Mouse (Mus musculus) G1E (cell line): ENCODE data around the gene Id2. TPM values are rescaled to one million over a fixed set of nuclear protein-coding genes. Genes with fewer than 3 reads are reported as not detected.

Experiments
- ATAC-seq: 2 replicates; pipeline ENCODE4 v1.8.0; 2016; ENCODE audit warnings: mild to moderate bottlenecking; ENCODE audit not compliant: insufficient number of reproducible peaks, poor library complexity, low FRiP score, severe bottlenecking; ENCODE audit errors: extremely low read depth
- DNase-seq: peaks from one replicate; pipeline ENCODE4 v3.0.0; 2012; ENCODE audit warnings: low spot score
- H3K27me3 ChIP-seq: 2 replicates; pipeline ENCODE4 v1.6.1; 2012; ENCODE audit warnings: mild to moderate bottlenecking, low read length, inconsistent platforms; ENCODE audit not compliant: insufficient read depth
- H3K36me3 ChIP-seq: replicated peaks from 2 replicates; pipeline ENCODE3; 2012; ENCODE audit warnings: mild to moderate bottlenecking, inconsistent platforms
- H3K4me1 ChIP-seq: 2 replicates; pipeline ENCODE4 v1.6.1; 2012; ENCODE audit warnings: low read depth, low read length, inconsistent platforms, mixed read lengths; ENCODE audit not compliant: insufficient read depth
- H3K4me3 ChIP-seq: 2 replicates; pipeline ENCODE4 v1.5.1; 2012; ENCODE audit warnings: low read depth, mild to moderate bottlenecking, inconsistent platforms, low read length, moderate library complexity, mixed read lengths
- H3K9me3 ChIP-seq: replicated peaks from 2 replicates; pipeline ENCODE4 v1.6.1; 2012; ENCODE audit warnings: inconsistent platforms
- CTCF ChIP-seq: IDR thresholded peaks from 2 replicates; pipeline ENCODE4 v1.5.1; 2012; ENCODE audit warnings: low read depth, low read length, inconsistent platforms, mixed read lengths
- GATA1 ChIP-seq: IDR thresholded peaks from 2 replicates; pipeline ENCODE4 v1.6.1; 2012; ENCODE audit warnings: borderline replicate concordance, low read length, inconsistent platforms, mixed read lengths
- GATA2 ChIP-seq: IDR thresholded peaks from 2 replicates; pipeline ENCODE4 v1.6.1; 2012; ENCODE audit warnings: low read depth, low read length, inconsistent platforms, borderline replicate concordance
- POLR2AphosphoS5 ChIP-seq: IDR thresholded peaks from 2 replicates; pipeline ENCODE4 v1.6.1; 2012; ENCODE audit warnings: low read depth, low read length, inconsistent platforms; ENCODE audit not compliant: insufficient replicate concordance
- TAL1 ChIP-seq: conservative IDR thresholded peaks from 2 replicates; pipeline ENCODE4 v1.6.1; 2012; ENCODE audit warnings: low read depth, low read length, inconsistent platforms, mixed read lengths
- polyA plus RNA-seq: library from polyadenylated mRNA; stranded (reverse); fragments of >175 nt; gene quantifications from 2 replicates; pipeline ENCODE4 v1.2.3, GENCODE M21; 2012
- total RNA-seq, 2 experiments: library from RNA; stranded (forward) in 1 of 2; stranded (reverse) in 1 of 2; fragments of 200-1000 nt in 1 of 2; fragments of >200 nt in 1 of 2; fragmentation: Nextera tagmentation in 1 of 2; gene quantifications; 2 replicates each; pipeline ENCODE4 v1.2.3; 2014 to 2017

The Id2 gene
- total and polyA plus RNA-seq, 3 experiments = 0.11 TPM; not detected in 2

DNA sequence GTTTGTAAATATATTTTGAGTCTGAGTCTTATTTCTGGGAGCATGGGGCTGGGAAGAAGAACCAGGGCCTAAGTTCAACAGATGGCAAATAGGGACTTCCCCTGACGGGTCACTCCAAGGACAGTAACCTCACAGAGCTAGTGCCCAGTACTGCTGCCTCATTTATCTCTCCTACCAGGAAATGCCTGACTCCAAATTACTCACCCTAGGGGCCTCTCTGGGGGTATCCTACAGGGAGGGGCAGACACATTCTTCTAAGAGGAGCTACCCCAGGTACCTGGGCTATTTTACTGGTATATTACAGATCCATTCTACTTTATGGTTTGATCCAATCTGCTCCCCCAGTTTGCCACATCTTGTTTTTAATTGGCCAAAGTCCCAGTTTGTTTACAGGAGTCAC lies 7.5 kb downstream of the Id2 start:
- no peak for DNase-seq
- ATAC-seq = no peak
- Histone ChIP-seq H3K36me3 (no peaks in the 10 kb centered on the region), H3K4me3 (no peak overlapping the region), H3K27me3 (no peaks in the 10 kb centered on the region; the same call in 1 of the 2 replicates), H3K4me1 (no peaks in the 10 kb centered on the region), H3K9me3 (no peaks in the 10 kb centered on the region)
- TF ChIP-seq GATA2 (no peak), TAL1 (no peak), POLR2AphosphoS5 (no peak), CTCF (no peak), GATA1 (no peak)

DNA sequence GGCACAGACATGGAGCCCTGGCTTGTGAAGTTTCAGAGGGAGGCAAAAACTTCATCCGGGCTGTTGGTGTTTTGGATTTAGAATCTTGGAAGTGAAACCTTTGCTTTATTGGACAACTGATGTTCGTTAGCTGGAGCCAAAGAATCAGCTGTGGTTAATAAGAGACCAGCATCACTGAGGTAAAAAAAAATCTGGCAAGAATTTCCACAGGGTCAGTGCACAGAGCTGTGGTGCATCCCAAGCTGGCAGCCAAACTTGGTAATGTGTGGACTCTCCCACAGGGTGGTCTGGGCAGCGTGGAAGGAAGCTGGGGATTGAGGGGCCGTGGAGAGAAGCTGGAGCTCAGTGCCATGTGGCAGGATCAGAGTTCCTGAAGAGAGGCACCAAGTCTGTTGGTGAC lies 10.0 kb downstream of the Id2 start:
- TF ChIP-seq CTCF (no peak), GATA2 (no peak), TAL1 (no peak), GATA1 (no peak), POLR2AphosphoS5 (no peak)
- H3K4me3 ChIP-seq = no peak overlapping the region
- no peak for DNase-seq
- no peaks in the 10 kb centered on the region for H3K36me3 ChIP-seq
- ATAC-seq = no peak
- no peaks in the 10 kb centered on the region for H3K4me1 ChIP-seq
- no peaks in the 10 kb centered on the region for H3K9me3 ChIP-seq
- H3K27me3 ChIP-seq = no peaks in the 10 kb centered on the region

DNA sequence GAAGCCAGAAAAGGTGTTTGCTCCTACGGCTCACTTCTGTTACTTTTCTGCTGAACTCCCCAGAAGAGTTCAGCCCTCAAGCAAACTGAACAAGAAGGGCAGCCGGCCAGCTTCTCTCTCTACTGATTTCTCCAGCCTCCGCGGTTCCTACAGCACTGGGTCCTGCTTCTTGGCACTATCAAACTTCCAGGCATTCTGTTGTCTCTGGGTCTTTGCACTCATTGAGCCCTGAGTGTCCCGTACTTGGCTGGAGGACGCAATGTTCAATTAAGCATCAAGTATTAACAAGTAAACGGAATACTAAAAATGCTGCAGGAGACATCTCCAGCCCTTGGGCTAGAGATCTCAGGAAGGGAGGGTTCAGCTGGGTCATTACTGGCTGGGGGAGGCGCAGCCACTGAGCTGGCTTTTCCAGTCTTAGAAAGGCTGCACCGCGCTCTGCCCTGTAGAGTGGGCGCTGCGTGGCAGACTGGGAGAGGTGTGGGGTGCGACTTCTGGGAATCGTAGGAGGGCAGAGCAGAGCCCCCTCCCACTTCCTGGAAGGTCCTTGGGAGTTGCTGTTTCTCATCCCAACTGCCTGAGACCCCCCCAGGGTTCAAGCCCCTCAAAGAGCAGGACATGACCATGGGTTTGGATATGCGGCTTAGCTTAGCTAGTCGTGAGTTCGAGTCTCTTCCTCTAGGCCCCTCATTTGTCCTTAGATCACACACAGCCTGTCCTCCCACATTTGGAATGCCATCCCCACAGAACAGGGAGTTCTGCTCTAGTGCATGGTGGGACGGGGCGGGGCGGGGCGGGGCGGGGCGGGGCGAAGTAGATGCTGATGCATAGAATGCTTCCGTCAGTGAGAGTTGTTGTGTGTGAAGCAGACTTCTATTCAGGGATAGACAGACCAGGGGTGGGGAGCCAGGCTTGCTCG lies 13.4 kb downstream of the Id2 start:
- DNase-seq (no peak), ATAC-seq (no peak)
- no peaks in the 10 kb centered on the region for H3K4me1 ChIP-seq

DNA sequence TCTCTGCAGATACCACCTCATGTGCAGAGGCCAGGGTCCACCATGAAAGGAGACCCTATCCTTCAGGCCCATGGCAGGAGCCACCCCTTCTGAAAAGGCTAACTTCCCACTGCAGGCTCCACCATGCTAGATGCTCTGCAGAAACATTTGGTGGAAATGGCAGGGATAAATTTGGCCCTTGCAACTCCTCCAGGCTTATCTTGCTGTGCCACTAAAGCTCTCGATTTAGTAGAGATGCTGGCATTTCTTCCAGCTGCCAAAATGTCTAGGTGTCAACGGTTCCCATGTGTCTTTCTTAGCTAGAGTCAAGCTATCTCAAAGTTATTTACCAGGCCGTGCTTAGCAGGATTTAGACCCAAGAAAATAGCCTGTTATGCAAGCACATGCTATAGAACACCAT lies 22.6 kb downstream of the Id2 start:
- no peaks in the 10 kb centered on the region for H3K4me1 ChIP-seq
- no peak overlapping the region for H3K4me3 ChIP-seq
- no peaks in the 10 kb centered on the region for H3K36me3 ChIP-seq
- TF ChIP-seq POLR2AphosphoS5 (no peak), GATA2 (no peak), CTCF (no peak), TAL1 (no peak), GATA1 (no peak)
- ATAC-seq (no peak), DNase-seq (no peak)
- no peaks in the 10 kb centered on the region for H3K27me3 ChIP-seq
- H3K9me3 ChIP-seq = no peaks in the 10 kb centered on the region

More for the DNA sequence above, 13.4 kb downstream of the Id2 start:
- Histone ChIP-seq H3K9me3 (no peaks in the 10 kb centered on the region), H3K36me3 (no peaks in the 10 kb centered on the region), H3K27me3 (no peaks in the 10 kb centered on the region), H3K4me3 (no peak overlapping the region)
- TF ChIP-seq GATA2 (no peak), TAL1 (no peak), POLR2AphosphoS5 (no peak)

DNA sequence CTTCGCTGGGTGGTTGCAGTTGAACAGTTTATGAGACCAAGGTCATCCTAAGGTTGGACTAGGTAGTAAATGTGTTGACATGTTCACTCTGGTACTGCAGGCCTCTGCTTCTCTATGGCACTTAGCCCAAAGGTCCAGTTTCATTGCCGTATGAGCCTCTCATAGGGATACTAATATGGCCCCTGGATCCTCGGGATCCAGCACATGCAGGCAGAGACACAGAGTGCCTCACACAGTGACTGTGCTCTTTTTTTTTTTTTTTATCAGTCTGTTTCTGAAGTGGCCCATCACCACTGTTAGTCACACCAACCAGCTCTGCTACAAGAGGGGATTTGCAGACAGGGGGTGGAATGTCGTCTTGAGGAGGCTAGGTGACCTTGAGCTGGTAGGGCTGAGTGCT lies 23.6 kb downstream of the Id2 start:
- no peaks in the 10 kb centered on the region for H3K36me3 ChIP-seq
- no peaks in the 10 kb centered on the region for H3K9me3 ChIP-seq
- DNase-seq (no peak), ATAC-seq (no peak)
- H3K4me1 ChIP-seq = no peaks in the 10 kb centered on the region
- H3K27me3 ChIP-seq = no peaks in the 10 kb centered on the region; the same call in 1 of the 2 replicates
- H3K4me3 ChIP-seq = no peak overlapping the region
- TF ChIP-seq GATA2 = no peak
- no peak for TF ChIP-seq TAL1
- no peak for TF ChIP-seq POLR2AphosphoS5
- TF ChIP-seq CTCF = no peak
- no peak for TF ChIP-seq GATA1

DNA sequence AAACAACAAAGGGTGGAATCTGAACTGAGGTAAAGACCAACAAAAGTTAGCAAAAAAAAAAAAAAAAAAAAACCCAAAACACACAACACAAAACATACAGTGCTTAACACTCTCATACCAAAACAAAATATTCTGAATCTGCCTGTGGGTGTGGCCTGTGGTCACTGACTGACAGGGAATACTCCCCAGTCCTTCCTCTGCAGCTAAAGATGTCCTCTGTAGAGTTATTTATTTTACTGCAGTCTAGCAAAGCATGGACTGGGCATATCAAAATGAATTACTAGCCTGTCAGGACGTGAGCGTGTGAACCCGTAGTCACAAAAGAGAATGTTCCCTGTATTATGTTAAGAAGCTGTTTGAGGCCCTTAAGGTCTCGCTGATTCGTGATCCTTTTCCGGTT lies 34.7 kb downstream of the Id2 start:
- ATAC-seq = no peak
- peaks cover 29% of the 10 kb centered on the region for H3K36me3 ChIP-seq

More for the DNA sequence above, 34.7 kb downstream of the Id2 start:
- Histone ChIP-seq H3K9me3 (no peaks in the 10 kb centered on the region), H3K27me3 (no peaks in the 10 kb centered on the region), H3K4me3 (no peak overlapping the region), H3K4me1 (no peaks in the 10 kb centered on the region)
- TF ChIP-seq CTCF (no peak), POLR2AphosphoS5 (no peak), GATA1 (no peak), GATA2 (no peak), TAL1 (no peak)
- DNase-seq = no peak
